Mouse (Mus musculus): ENCODE results near the gene Hrc. TPM values are rescaled to one million over a fixed set of nuclear protein-coding genes. Genes with fewer than 3 reads are reported as not detected.

The Hrc gene
- polyA plus RNA-seq, 1 experiment from 2014 or later = 0.76 TPM

DNA sequence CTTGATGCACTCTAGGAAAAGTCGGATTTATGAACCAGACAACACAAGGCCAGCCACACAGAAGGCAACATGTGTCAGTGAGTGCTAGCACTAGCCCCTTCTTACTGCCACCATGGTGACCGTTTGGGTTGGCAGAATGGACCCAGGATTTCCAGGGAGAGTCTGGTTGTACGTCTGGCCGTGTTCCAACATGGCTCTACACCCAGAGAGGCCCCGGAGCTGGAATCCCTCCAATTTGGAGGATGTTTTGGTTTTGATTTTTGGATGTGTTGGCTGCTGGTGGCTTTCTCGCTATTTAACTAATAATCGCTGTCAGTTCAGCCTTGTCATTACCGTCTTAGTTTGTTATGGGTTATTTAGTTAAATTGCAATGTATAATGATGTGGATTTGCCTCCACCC lies 32.5 kb upstream of the Hrc start:
- Histone ChIP-seq H3K4me1 (replicated peaks; ENCODE audit: control insufficient read depth, insufficient read depth, low read length) (no peaks in the 10 kb centered on the region), H3K27ac (ENCODE audit: low read depth, low read length) (no peak overlapping the region), H3K36me3 (ENCODE audit: control insufficient read depth, insufficient read depth) (peaks cover 34% of the 10 kb centered on the region), H3K4me2 (replicated peaks; ENCODE audit: low read depth) (no peak overlapping the region), H3K4me3 (ENCODE audit: low read depth, low read length) (no peak overlapping the region), H3K27me3 (replicated peaks; ENCODE audit: control insufficient read depth, insufficient read depth, low read length) (no peaks in the 10 kb centered on the region), H3K9me3 (ENCODE audit: control insufficient read depth) (no peaks in the 10 kb centered on the region), H3K9ac (ENCODE audit: low read depth, low read length) (no peak overlapping the region)
- no peak for ATAC-seq
- WGBS = 64% methylated on average over 8 of the region's 8 CpGs
- TF ChIP-seq CTCF (IDR thresholded peaks at IDR 0.05; ENCODE audit: low read depth) = no peak

DNA sequence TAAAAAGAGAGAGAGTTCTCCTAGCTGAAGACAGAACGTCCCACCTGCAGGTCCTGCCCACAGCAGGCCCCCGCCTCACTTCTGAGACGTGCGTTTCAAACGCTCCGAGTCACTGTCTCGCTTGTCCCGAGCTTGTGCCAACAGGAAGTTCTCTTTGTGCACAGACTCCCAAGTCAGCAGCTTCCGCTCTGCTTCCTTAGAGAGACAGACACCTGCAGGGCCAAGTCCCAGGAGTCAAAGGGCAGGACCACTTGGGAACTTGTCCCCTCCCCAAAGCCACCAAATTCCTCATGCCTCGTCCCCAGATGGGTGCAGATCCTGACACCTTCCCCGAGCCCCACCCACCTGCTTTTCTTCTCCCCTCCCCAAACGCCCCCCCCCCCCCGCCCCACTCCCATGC lies 30.2 kb upstream of the Hrc start:
- Histone ChIP-seq H3K36me3 (ENCODE audit: control insufficient read depth, insufficient read depth) (peaks cover 51% of the 10 kb centered on the region), H3K27ac (ENCODE audit: low read depth, low read length) (no peak overlapping the region; the same call in 1 of the 2 replicates), H3K4me3 (ENCODE audit: low read depth, low read length) (no peak overlapping the region), H3K9ac (ENCODE audit: low read depth, low read length) (no peak overlapping the region), H3K4me2 (replicated peaks; ENCODE audit: low read depth) (peak overlapping the region; percentile 47), H3K4me1 (replicated peaks; ENCODE audit: control insufficient read depth, insufficient read depth, low read length) (no peaks in the 10 kb centered on the region; the same call in 1 of the 2 replicates), H3K27me3 (replicated peaks; ENCODE audit: control insufficient read depth, insufficient read depth, low read length) (no peaks in the 10 kb centered on the region), H3K9me3 (ENCODE audit: control insufficient read depth) (no peaks in the 10 kb centered on the region)
- no peak for TF ChIP-seq CTCF (IDR thresholded peaks at IDR 0.05; ENCODE audit: low read depth)
- peak; percentile 17; the same call in 1 of the 2 replicates for ATAC-seq
- WGBS = 18% methylated on average over 12 of the region's 13 CpGs

DNA sequence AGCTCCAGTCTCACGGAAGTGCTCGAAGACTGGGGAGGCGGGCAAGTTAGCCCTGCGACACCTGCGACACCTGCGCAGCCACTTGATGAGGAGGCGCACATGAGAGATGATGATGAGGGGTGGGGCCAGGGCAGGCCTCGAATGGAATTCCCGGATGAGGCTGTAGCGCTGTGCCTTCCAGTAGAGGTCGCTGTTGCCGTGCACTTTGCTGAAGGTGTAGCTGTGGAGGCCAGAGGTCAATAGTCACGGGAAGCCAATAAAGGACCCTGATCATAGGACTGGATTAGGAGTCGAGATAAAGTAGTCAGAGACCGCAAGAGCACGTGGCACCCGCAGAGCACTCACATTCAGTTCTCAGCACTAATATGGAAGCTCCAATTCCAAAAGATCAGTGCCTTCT lies 29.8 kb upstream of the Hrc start:
- H3K9ac ChIP-seq (ENCODE audit: low read depth, low read length) = no peak overlapping the region
- no peaks in the 10 kb centered on the region; the same call in 1 of the 2 replicates for H3K4me1 ChIP-seq (replicated peaks; ENCODE audit: control insufficient read depth, insufficient read depth, low read length)
- H3K36me3 ChIP-seq (ENCODE audit: control insufficient read depth, insufficient read depth) = peaks cover 55% of the 10 kb centered on the region
- H3K27me3 ChIP-seq (replicated peaks; ENCODE audit: control insufficient read depth, insufficient read depth, low read length) = no peaks in the 10 kb centered on the region
- H3K4me2 ChIP-seq (replicated peaks; ENCODE audit: low read depth) = peak overlapping the region; percentile 47
- peak; percentile 78 for ATAC-seq
- no peak overlapping the region for H3K4me3 ChIP-seq (ENCODE audit: low read depth, low read length)
- TF ChIP-seq CTCF (IDR thresholded peaks at IDR 0.05; ENCODE audit: low read depth) = peak; percentile 97
- no peaks in the 10 kb centered on the region for H3K9me3 ChIP-seq (ENCODE audit: control insufficient read depth)
- 8% methylated on average over 17 of the region's 17 CpGs for WGBS
- no peak overlapping the region for H3K27ac ChIP-seq (ENCODE audit: low read depth, low read length)

DNA sequence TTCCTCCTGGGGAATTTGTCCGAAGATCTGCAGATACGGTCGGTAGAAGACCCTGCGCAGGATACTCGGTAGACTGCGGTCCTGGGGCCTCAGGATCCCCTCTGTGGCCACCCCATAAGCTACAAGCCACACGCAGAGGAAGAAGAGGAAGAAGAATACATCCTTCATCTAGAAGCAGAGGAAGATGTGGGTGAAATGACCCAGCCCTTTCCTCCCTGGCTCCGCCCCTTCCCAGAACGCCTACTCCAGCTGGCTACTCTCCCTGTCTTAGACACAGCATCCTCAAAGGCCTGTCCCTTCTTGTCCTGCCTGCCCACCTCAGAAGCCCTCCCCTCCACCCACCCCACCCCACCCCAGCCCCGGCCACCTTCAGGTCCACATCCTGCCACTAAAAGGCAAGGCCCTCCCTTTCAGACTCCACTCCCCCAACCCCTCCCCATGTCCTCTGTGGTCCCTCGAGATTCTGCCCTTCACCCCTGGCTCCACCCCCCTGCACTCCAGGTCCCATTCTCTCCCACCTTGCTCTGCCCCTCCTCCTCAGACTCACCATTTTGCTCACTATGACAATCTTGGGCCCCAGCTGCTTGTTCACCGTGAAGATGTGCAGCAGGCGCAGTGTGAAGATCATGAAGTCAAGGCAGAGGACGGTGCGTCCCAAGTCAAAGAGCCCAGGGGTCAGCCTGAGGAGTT lies 26.4 kb upstream of the Hrc start:
- Histone ChIP-seq H3K36me3 (ENCODE audit: control insufficient read depth, insufficient read depth) (peaks cover 52% of the 10 kb centered on the region), H3K27ac (ENCODE audit: low read depth, low read length) (no peak overlapping the region), H3K9ac (ENCODE audit: low read depth, low read length) (no peak overlapping the region), H3K27me3 (replicated peaks; ENCODE audit: control insufficient read depth, insufficient read depth, low read length) (no peaks in the 10 kb centered on the region), H3K9me3 (ENCODE audit: control insufficient read depth) (no peaks in the 10 kb centered on the region), H3K4me1 (replicated peaks; ENCODE audit: control insufficient read depth, insufficient read depth, low read length) (no peaks in the 10 kb centered on the region; the same call in 1 of the 2 replicates), H3K4me3 (ENCODE audit: low read depth, low read length) (no peak overlapping the region), H3K4me2 (replicated peaks; ENCODE audit: low read depth) (no peak overlapping the region)
- TF ChIP-seq CTCF (IDR thresholded peaks at IDR 0.05; ENCODE audit: low read depth) = no peak
- WGBS = 73% methylated on average over 15 of the region's 15 CpGs
- ATAC-seq = no peak

DNA sequence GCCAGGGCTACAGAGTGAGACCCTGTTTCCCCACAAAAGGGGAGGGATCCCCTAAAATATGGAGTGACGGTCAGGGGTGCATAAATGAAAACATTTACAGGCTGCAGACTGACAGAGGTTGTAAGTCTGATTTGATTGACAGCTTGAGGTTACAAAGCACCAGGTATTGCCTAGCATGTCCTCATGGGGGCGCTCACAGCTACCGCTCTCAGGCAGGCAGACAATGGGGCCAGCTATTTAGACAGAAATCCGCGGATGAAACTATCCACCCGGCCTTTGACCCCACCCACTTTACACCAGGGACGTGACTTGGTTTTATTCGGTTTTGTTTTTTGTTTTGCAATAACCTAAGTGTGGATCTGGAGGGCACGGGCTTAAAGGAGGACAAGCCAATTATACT lies 25.6 kb upstream of the Hrc start:
- Histone ChIP-seq H3K4me1 (replicated peaks; ENCODE audit: control insufficient read depth, insufficient read depth, low read length) (no peaks in the 10 kb centered on the region; the same call in 1 of the 2 replicates), H3K36me3 (ENCODE audit: control insufficient read depth, insufficient read depth) (peaks cover 47% of the 10 kb centered on the region), H3K4me3 (ENCODE audit: low read depth, low read length) (no peak overlapping the region), H3K4me2 (replicated peaks; ENCODE audit: low read depth) (no peak overlapping the region), H3K9me3 (ENCODE audit: control insufficient read depth) (no peaks in the 10 kb centered on the region), H3K27ac (ENCODE audit: low read depth, low read length) (no peak overlapping the region), H3K9ac (ENCODE audit: low read depth, low read length) (no peak overlapping the region), H3K27me3 (replicated peaks; ENCODE audit: control insufficient read depth, insufficient read depth, low read length) (no peaks in the 10 kb centered on the region)
- WGBS = 17% methylated on average over 9 of the region's 9 CpGs
- TF ChIP-seq CTCF (IDR thresholded peaks at IDR 0.05; ENCODE audit: low read depth) = peak; percentile 87
- ATAC-seq = no peak

DNA sequence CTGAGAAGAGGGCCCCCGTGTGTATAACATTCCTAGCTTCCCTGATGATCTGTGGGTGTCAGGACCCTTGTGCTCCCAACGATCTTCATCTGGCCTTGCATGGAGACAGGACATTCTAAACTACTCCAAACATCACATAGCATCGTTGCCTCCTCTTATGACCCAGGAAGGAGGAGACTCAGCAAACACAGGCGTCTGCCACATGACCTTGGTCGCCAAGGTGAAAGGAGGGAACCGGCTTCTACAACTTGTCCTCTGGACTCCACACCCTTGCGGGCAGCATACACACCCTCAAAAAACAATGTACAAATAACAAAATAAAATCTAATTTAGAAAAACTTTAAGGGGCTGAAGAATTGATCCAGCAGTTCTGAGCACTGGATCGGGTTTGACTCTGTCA lies 23.1 kb upstream of the Hrc start:
- Histone ChIP-seq H3K27ac (ENCODE audit: low read depth, low read length) (peak overlapping the region; percentile 54), H3K36me3 (ENCODE audit: control insufficient read depth, insufficient read depth) (peaks cover 58% of the 10 kb centered on the region), H3K9me3 (ENCODE audit: control insufficient read depth) (no peaks in the 10 kb centered on the region), H3K9ac (ENCODE audit: low read depth, low read length) (no peak overlapping the region), H3K4me2 (replicated peaks; ENCODE audit: low read depth) (no peak overlapping the region), H3K4me1 (replicated peaks; ENCODE audit: control insufficient read depth, insufficient read depth, low read length) (no peaks in the 10 kb centered on the region; the same call in 1 of the 2 replicates), H3K4me3 (ENCODE audit: low read depth, low read length) (no peak overlapping the region), H3K27me3 (replicated peaks; ENCODE audit: control insufficient read depth, insufficient read depth, low read length) (no peaks in the 10 kb centered on the region)
- no peak for ATAC-seq
- 24% methylated on average over 8 of the region's 8 CpGs for WGBS
- no peak for TF ChIP-seq CTCF (IDR thresholded peaks at IDR 0.05; ENCODE audit: low read depth)

Data from intestine, postnatal 0 days (tissue).